In genomic region chr2:68885206-68885605, GRCm38 (mm10) we compare ENCODE assay signal across 21 mouse cellular contexts. TPM values are rescaled to one million over a fixed set of nuclear protein-coding genes. Genes with fewer than 3 reads are reported as not detected.
DNase-seq lines count a peak whose midpoint lies in the region; ATAC-seq and TF ChIP-seq lines count a peak whose summit lies in the region.
"Had no signal": no experiment of that assay in that cellular context is flagged by ENCODE, and none has a peak within 500 bp of the region (broad histone marks: within the 10 kb centered on the region; RNA-seq: fewer than 3 reads in every experiment).

No protein-coding gene starts in this region.

- DNase-seq in gastrocnemius, adult 2 months = no peak
- no peak for DNase-seq in gastrocnemius, postnatal 36 days
- no peak for DNase-seq in lung, postnatal 25 days (ENCODE audit: low spot score)
- no peak for DNase-seq in cerebellum, postnatal 36 days
- DNase-seq: cerebellum, adult 11 months; cerebellum, adult 9-11 months; heart, postnatal 36 days; thymus, adult 2 months; thymus, postnatal 4 days had no signal

- no peak overlapping the region for H3K4me3 ChIP-seq in gastrocnemius, adult 2 months
- no peak overlapping the region for H3K4me3 ChIP-seq in lung, embryonic 15.5 days
- no peak overlapping the region for H3K4me3 ChIP-seq in cortical plate, adult 2 months (ENCODE audit: insufficient read depth, low read length)
- H3K4me3 ChIP-seq in neural tube, embryonic 15.5 days (replicated peaks) = no peak overlapping the region
- H3K4me3 ChIP-seq: forebrain, embryonic 10.5 days; heart, embryonic 15.5 days; hindbrain, embryonic 15.5 days; limb, embryonic 12.5 days; liver, embryonic 12.5 days had no signal

- ATAC-seq in lung, embryonic 15.5 days (ENCODE audit: borderline replicate concordance, extremely low read depth, low FRiP score, low TSS enrichment) = no peak
- 0 out of 2 replicates have a peak, but pooled peaks have one; percentile 52 for ATAC-seq in neural tube, embryonic 15.5 days (ENCODE audit: low FRiP score)
- no peak for ATAC-seq in monocyte, adult 5-6 weeks (replicated peaks; ENCODE audit: insufficient number of reproducible peaks, low FRiP score, low TSS enrichment, poor library complexity, severe bottlenecking)
- ATAC-seq: liver, embryonic 12.5 days; Patski had no signal

- no peak overlapping the region for H3K9ac ChIP-seq in lung, embryonic 15.5 days
- H3K9ac ChIP-seq in neural tube, embryonic 15.5 days (replicated peaks) = no peak overlapping the region
- H3K9ac ChIP-seq: heart, embryonic 15.5 days; hindbrain, embryonic 15.5 days; limb, embryonic 12.5 days; liver, embryonic 12.5 days had no signal

- no peaks in the 10 kb centered on the region for H3K27me3 ChIP-seq in lung, embryonic 15.5 days
- no peaks in the 10 kb centered on the region for H3K27me3 ChIP-seq in neural tube, embryonic 15.5 days (replicated peaks)
- H3K27me3 ChIP-seq: heart, embryonic 15.5 days; hindbrain, embryonic 15.5 days; limb, embryonic 12.5 days; liver, embryonic 12.5 days; Patski had no signal

- no peak overlapping the region for H3K4me2 ChIP-seq in lung, embryonic 15.5 days
- no peak overlapping the region for H3K4me2 ChIP-seq in neural tube, embryonic 15.5 days
- H3K4me2 ChIP-seq: heart, embryonic 15.5 days; hindbrain, embryonic 15.5 days; liver, embryonic 12.5 days had no signal

- TF ChIP-seq CTCF in gastrocnemius, adult 2 months (IDR thresholded peaks at IDR 0.05) = no peak
- TF ChIP-seq CTCF in cortical plate, adult 2 months (IDR thresholded peaks at IDR 0.05; ENCODE audit: extremely low read depth, insufficient read depth, low read length) = no peak

- TF ChIP-seq POLR2A in cortical plate, adult 2 months (IDR thresholded peaks at IDR 0.05; ENCODE audit: extremely low read depth, insufficient read depth, low read length) = no peak

- peak overlapping the region; percentile 63 for H3K27ac ChIP-seq in gastrocnemius, adult 2 months
- H3K27ac ChIP-seq in lung, embryonic 15.5 days = peak overlapping the region; percentile 15; the same call in 1 of the 2 replicates
- H3K27ac ChIP-seq in cortical plate, adult 2 months (ENCODE audit: insufficient read depth, low read length) = peak overlapping the region; percentile 68; the same call in 1 of the 2 replicates
- H3K27ac ChIP-seq in neural tube, embryonic 15.5 days (replicated peaks) = no peak overlapping the region
- H3K27ac ChIP-seq: forebrain, embryonic 10.5 days; heart, embryonic 15.5 days; hindbrain, embryonic 15.5 days; kidney, postnatal 0 days; limb, embryonic 12.5 days; liver, embryonic 12.5 days had no signal

- H3K9me3 ChIP-seq in lung, embryonic 15.5 days = no peaks in the 10 kb centered on the region
- H3K9me3 ChIP-seq in neural tube, embryonic 15.5 days (replicated peaks) = no peaks in the 10 kb centered on the region
- H3K9me3 ChIP-seq: forebrain, embryonic 10.5 days; G1E; heart, embryonic 15.5 days; hindbrain, embryonic 15.5 days; limb, embryonic 12.5 days; liver, embryonic 12.5 days had no signal

- intact Hi-C loops in gastrocnemius, adult 2 months (cut with DNase I) = no loop called here
- intact Hi-C loops in gastrocnemius, postnatal 36 days (cut with DNase I) = no loop called here

- H3K36me3 ChIP-seq in lung, embryonic 15.5 days = no peaks in the 10 kb centered on the region
- H3K36me3 ChIP-seq in neural tube, embryonic 15.5 days = no peaks in the 10 kb centered on the region
- H3K36me3 ChIP-seq: heart, embryonic 15.5 days; hindbrain, embryonic 15.5 days; limb, embryonic 12.5 days; liver, embryonic 12.5 days had no signal

- 77% methylated on average over 2 of the region's 2 CpGs for WGBS in lung, embryonic 15.5 days
- WGBS in neural tube, embryonic 15.5 days = 97% methylated on average over 2 of the region's 2 CpGs

- H3K4me1 ChIP-seq in lung, embryonic 15.5 days = peaks cover 32% of the 10 kb centered on the region
- H3K4me1 ChIP-seq in cortical plate, adult 2 months (ENCODE audit: control insufficient read depth, insufficient read depth, low read length) = peaks cover 7% of the 10 kb centered on the region
- H3K4me1 ChIP-seq in neural tube, embryonic 15.5 days = peaks cover 11% of the 10 kb centered on the region; the same call in 1 of the 2 replicates

RNA-seq across cellular contexts. Expression of gene Cers6, which starts 24.0 kb away (rescaled TPM):
- 1 to 10 TPM in 1 of 2 experiments, under 1 TPM in 1; 0.59 to 1.6 TPM for total RNA-seq in gastrocnemius, adult 2 months (2021)
- total RNA-seq in gastrocnemius, postnatal 36 days (2021) = 1 to 10 TPM; 1.6 TPM
- polyA plus RNA-seq in lung, embryonic 15.5 days (2015; fragmentation: Nextera tagmentation; extraction: Ambion mirVana) = 18.9 and 21.3 TPM in 2 replicates
- 25.7 and 26.5 TPM in 2 replicates for polyA plus RNA-seq in cortical plate, adult 2 months (2012; rRNA removed)
- 51.1 and 52.1 TPM in 2 replicates for polyA plus RNA-seq in neural tube, embryonic 15.5 days (2015; fragmentation: Nextera tagmentation; extraction: Ambion mirVana)
- total RNA-seq in monocyte, adult 5-6 weeks (2017) = 42.0 to 93.3 TPM (median 51.2 TPM) in 3 replicates

Comparison
In these comparisons a context has a peak if more than half of its experiments do, and no peak if none do; other contexts are left out.
1. RNA of gene Cers6, which starts 24.0 kb away (total RNA-seq): 42.0 to 93.3 TPM in monocyte, adult 5-6 weeks; 0.59 to 1.6 TPM in gastrocnemius, adult 2 months and 1.6 TPM in gastrocnemius, postnatal 36 days; every median in the first group is over 10 times any median in the second.